Mouse (Mus musculus): ENCODE data around the gene Magi1. TPM values are rescaled to one million over a fixed set of nuclear protein-coding genes. Genes with fewer than 3 reads are reported as not detected.

Gene Magi1
- polyA plus RNA-seq, 1 experiment from 2014 or later: 17.1 TPM

- H3K27ac ChIP-seq: peak overlapping the region; percentile 66
- peaks cover 52% of the 10 kb centered on the region for H3K4me1 ChIP-seq (replicated peaks)
- WGBS: 30% methylated on average over 8 of the region's 8 CpGs
These were observed 208.5 kb downstream of the Magi1 start for GRCm38 (mm10) chr6:94075228-94075627.

DNA sequence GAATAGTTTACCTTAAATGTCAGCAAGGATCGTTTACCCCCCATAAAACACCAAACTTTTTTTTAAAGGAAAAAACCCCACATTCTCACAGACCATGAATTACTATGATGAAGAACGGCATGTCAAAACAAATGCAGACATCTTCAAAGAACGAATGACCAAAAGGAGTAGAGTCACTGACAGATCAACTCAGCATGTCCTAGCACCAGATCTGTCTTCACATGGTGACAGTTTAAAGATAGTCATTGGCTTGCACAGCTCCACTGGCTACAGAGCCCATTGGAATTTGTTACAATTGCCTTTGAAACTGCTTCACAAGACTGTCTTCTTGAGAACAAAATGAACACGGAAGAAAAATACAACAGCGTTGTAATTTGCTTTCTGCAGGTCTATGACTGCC is 212.0 kb downstream of the Magi1 start:
- no peak overlapping the region for H3K4me3 ChIP-seq (replicated peaks)
- no peaks in the 10 kb centered on the region for H3K9me3 ChIP-seq
- H3K27ac ChIP-seq: no peak overlapping the region
- H3K27me3 ChIP-seq: no peaks in the 10 kb centered on the region
- no peak overlapping the region for H3K9ac ChIP-seq (replicated peaks)
- no peaks in the 10 kb centered on the region for H3K36me3 ChIP-seq
- H3K4me2 ChIP-seq: no peak overlapping the region
- WGBS: 23% methylated on average over 5 of the region's 5 CpGs
- peaks cover 61% of the 10 kb centered on the region for H3K4me1 ChIP-seq (replicated peaks)
- no peak for ATAC-seq (ENCODE audit: insufficient number of reproducible peaks, insufficient read depth, low FRiP score, low TSS enrichment, low read depth)

More at GRCm38 (mm10) chr6:94075228-94075627, 208.5 kb downstream of the Magi1 start:
- ATAC-seq (ENCODE audit: insufficient number of reproducible peaks, insufficient read depth, low FRiP score, low TSS enrichment, low read depth): no peak
- Histone ChIP-seq H3K36me3 (no peaks in the 10 kb centered on the region), H3K4me2 (peak overlapping the region; percentile 11; the same call in 1 of the 2 replicates), H3K4me3 (replicated peaks) (no peak overlapping the region), H3K27me3 (no peaks in the 10 kb centered on the region), H3K9ac (replicated peaks) (no peak overlapping the region), H3K9me3 (no peaks in the 10 kb centered on the region)

- Histone ChIP-seq H3K9ac (replicated peaks) (no peak overlapping the region), H3K4me3 (replicated peaks) (no peak overlapping the region), H3K27me3 (no peaks in the 10 kb centered on the region), H3K4me1 (replicated peaks) (peaks cover 51% of the 10 kb centered on the region), H3K27ac (no peak overlapping the region), H3K9me3 (no peaks in the 10 kb centered on the region), H3K36me3 (no peaks in the 10 kb centered on the region), H3K4me2 (no peak overlapping the region)
- no peak for ATAC-seq (ENCODE audit: insufficient number of reproducible peaks, insufficient read depth, low FRiP score, low TSS enrichment, low read depth)
- WGBS: 65% methylated on average over 3 of the region's 3 CpGs
These were observed 213.0 kb downstream of the Magi1 start for GRCm38 (mm10) chr6:94070702-94071101.

DNA sequence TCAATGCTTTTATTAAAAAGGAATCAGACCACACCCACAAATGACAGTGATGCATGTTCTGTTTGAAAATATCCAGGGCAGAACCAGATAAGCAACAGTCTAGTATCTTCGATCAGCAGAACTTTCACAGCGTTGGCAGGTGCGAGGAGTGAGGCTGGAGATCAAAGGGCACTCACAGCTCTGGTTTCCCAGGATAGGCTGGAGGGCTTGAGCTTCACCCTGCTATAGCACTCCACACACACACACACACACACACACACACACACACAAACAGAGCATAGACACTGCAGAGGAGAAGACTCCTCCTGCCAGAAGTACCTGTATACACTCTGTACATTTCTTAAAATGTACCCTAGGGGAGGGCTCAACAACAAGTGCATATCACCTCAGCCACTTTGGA is 214.3 kb downstream of the Magi1 start:
- peaks cover 47% of the 10 kb centered on the region for H3K4me1 ChIP-seq (replicated peaks)
- ATAC-seq (ENCODE audit: insufficient number of reproducible peaks, insufficient read depth, low FRiP score, low TSS enrichment, low read depth): 0 out of 2 replicates have a peak, but pooled peaks have one; percentile 39
- no peak overlapping the region for H3K4me2 ChIP-seq
- H3K27ac ChIP-seq: no peak overlapping the region
- 17% methylated on average over 3 of the region's 3 CpGs for WGBS
- no peaks in the 10 kb centered on the region for H3K27me3 ChIP-seq
- H3K36me3 ChIP-seq: no peaks in the 10 kb centered on the region
- no peak overlapping the region for H3K4me3 ChIP-seq (replicated peaks)
- H3K9me3 ChIP-seq: no peaks in the 10 kb centered on the region
- H3K9ac ChIP-seq (replicated peaks): no peak overlapping the region

DNA sequence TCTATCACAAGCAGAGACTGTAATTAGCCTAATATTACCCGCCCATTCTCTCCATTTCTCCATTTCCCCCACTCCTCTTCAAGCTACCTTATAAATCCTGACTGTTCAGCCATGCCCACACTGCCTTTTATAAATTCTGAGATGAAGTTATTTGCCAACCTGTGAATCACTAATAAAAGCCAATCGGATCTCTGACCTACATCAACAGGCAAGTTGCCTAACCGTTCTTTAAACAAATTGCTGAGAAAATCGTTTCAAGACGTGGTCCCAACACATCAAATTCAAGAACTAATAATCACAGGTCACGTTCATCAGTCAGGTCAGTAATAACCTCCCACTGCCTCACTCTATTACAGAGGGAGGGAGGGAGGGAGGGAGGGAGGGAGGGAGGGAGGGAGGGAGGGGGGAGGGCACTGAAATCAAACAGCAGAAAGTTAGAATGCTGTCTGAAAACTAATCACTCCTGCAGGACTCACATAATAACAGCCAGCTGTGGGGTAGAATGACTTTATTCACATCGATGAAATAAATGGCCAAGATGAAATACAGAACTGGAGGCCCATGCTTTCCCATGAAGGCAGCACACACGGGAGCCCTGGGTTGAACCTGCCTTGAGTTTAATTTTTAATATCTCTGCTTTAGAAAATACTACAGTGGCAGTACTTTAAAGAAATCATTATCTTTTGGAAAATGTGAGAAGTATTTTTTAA is 215.8 kb downstream of the Magi1 start:
- Histone ChIP-seq H3K36me3 (no peaks in the 10 kb centered on the region), H3K4me1 (replicated peaks) (peaks cover 55% of the 10 kb centered on the region), H3K9ac (replicated peaks) (no peak overlapping the region), H3K4me3 (replicated peaks) (no peak overlapping the region), H3K27ac (peak overlapping the region; percentile 35; the same call in 1 of the 2 replicates), H3K9me3 (no peaks in the 10 kb centered on the region), H3K4me2 (no peak overlapping the region), H3K27me3 (no peaks in the 10 kb centered on the region)
- 0 out of 2 replicates have a peak, but pooled peaks have one; percentile 58 for ATAC-seq (ENCODE audit: insufficient number of reproducible peaks, insufficient read depth, low FRiP score, low TSS enrichment, low read depth)
- 15% methylated on average over 8 of the region's 8 CpGs for WGBS

- no peaks in the 10 kb centered on the region for H3K36me3 ChIP-seq
- no peak overlapping the region for H3K4me3 ChIP-seq (replicated peaks)
- no peak for ATAC-seq (ENCODE audit: insufficient number of reproducible peaks, insufficient read depth, low FRiP score, low TSS enrichment, low read depth)
- WGBS: 48% methylated on average over 4 of the region's 4 CpGs
- H3K9ac ChIP-seq (replicated peaks): no peak overlapping the region
- no peak overlapping the region for H3K27ac ChIP-seq
- peaks cover 66% of the 10 kb centered on the region for H3K4me1 ChIP-seq (replicated peaks)
- no peak overlapping the region for H3K4me2 ChIP-seq
- H3K9me3 ChIP-seq: no peaks in the 10 kb centered on the region
- H3K27me3 ChIP-seq: no peaks in the 10 kb centered on the region
These were observed 218.9 kb downstream of the Magi1 start for GRCm38 (mm10) chr6:94064832-94065231.

- Histone ChIP-seq H3K4me2 (no peak overlapping the region), H3K9ac (replicated peaks) (no peak overlapping the region), H3K27ac (no peak overlapping the region), H3K27me3 (no peaks in the 10 kb centered on the region), H3K4me1 (replicated peaks) (peaks cover 56% of the 10 kb centered on the region), H3K9me3 (no peaks in the 10 kb centered on the region), H3K4me3 (replicated peaks) (no peak overlapping the region), H3K36me3 (no peaks in the 10 kb centered on the region)
- ATAC-seq (ENCODE audit: insufficient number of reproducible peaks, insufficient read depth, low FRiP score, low TSS enrichment, low read depth): no peak
- 60% methylated on average over 4 of the region's 4 CpGs for WGBS
These were observed 220.2 kb downstream of the Magi1 start for GRCm38 (mm10) chr6:94063542-94063941.

- no peaks in the 10 kb centered on the region for H3K36me3 ChIP-seq
- peak overlapping the region; percentile 21 for H3K4me2 ChIP-seq
- no peak overlapping the region for H3K9ac ChIP-seq (replicated peaks)
- H3K27ac ChIP-seq: peak overlapping the region; percentile 76
- H3K9me3 ChIP-seq: no peaks in the 10 kb centered on the region
- WGBS: 14% methylated on average over 8 of the region's 8 CpGs
- peaks cover 41% of the 10 kb centered on the region for H3K4me1 ChIP-seq (replicated peaks)
- H3K27me3 ChIP-seq: no peaks in the 10 kb centered on the region
- ATAC-seq (ENCODE audit: insufficient number of reproducible peaks, insufficient read depth, low FRiP score, low TSS enrichment, low read depth): no peak
- no peak overlapping the region for H3K4me3 ChIP-seq (replicated peaks)
These were observed 222.2 kb downstream of the Magi1 start for GRCm38 (mm10) chr6:94061424-94061980.

DNA sequence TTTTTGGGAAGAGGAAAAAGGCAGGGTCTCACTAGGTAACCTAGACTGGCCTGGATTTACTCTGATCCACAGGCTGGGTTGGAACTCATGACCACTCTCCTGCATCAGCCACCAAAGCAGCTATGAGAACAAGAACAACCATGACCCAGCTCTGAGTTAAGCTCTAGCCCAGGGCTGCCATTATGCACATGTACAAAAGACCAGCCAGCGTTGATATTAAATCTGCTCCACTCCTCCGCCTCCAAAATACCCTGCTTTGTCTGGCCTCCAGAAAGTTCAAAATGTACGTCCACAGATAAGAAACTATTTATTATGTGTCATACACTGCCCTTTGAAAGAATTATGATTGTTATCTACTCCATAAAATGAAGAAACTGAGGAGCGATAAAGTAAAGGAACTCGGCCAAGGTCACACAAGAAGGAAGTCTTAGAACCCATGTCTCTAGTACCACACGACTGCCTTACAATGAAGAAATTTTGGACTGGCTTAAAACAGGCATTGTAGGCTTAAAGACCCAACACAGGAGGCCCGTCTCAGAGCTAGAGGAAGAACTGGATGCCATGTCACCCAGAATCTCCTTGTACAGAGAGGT is 223.0 kb downstream of the Magi1 start:
- Histone ChIP-seq H3K4me2 (peak overlapping the region; percentile 21; the same call in 1 of the 2 replicates), H3K27ac (peak overlapping the region; percentile 76), H3K4me1 (replicated peaks) (peaks cover 41% of the 10 kb centered on the region), H3K9me3 (no peaks in the 10 kb centered on the region), H3K36me3 (no peaks in the 10 kb centered on the region), H3K9ac (replicated peaks) (no peak overlapping the region), H3K4me3 (replicated peaks) (no peak overlapping the region), H3K27me3 (no peaks in the 10 kb centered on the region)
- 87% methylated on average over 7 of the region's 7 CpGs for WGBS
- ATAC-seq (ENCODE audit: insufficient number of reproducible peaks, insufficient read depth, low FRiP score, low TSS enrichment, low read depth): no peak

DNA sequence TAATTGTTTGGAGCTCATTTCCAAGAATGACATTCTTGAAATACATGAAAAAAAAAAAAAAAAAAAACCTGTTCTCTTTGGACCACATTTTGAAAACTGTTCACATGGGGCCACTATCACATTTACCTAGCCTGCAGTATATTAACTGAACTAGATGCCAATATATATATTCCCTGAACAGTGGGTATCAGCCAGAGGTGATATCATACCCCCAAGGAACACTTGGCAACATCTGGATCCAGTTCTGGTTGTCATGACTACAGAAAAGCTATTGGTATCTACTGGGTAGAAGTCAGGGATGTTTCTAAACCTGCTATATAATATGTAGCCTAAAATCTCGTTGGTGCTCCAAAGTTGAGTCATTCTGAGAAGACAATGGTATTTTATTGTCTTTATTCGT is 224.6 kb downstream of the Magi1 start:
- Histone ChIP-seq H3K9me3 (no peaks in the 10 kb centered on the region), H3K4me3 (replicated peaks) (no peak overlapping the region), H3K4me2 (no peak overlapping the region), H3K27me3 (no peaks in the 10 kb centered on the region), H3K27ac (no peak overlapping the region), H3K9ac (replicated peaks) (no peak overlapping the region), H3K4me1 (replicated peaks) (peaks cover 34% of the 10 kb centered on the region), H3K36me3 (no peaks in the 10 kb centered on the region)
- WGBS: 60% methylated on average over 2 of the region's 2 CpGs
- ATAC-seq (ENCODE audit: insufficient number of reproducible peaks, insufficient read depth, low FRiP score, low TSS enrichment, low read depth): no peak

DNA sequence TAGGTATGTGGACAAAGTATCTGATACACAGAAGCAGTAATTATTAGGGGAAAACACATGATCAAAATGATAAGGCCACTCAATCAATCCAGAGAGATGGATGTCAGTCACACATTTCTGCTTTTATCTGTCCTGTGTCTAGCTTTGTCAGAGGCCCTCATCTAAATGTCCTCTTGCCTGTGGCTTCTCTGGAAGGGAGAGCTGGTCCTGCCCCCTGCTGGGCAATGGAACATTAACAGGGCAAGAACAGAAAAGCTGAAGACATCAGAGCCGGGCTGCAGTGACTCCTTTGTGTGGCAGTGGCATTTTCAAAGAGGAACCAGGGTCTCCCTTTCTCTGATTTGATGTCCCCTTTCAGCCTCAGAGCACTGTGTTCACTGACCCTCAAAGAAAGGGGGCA is 229.8 kb downstream of the Magi1 start:
- 27% methylated on average over 1 of the region's 1 CpGs for WGBS
- Histone ChIP-seq H3K4me2 (no peak overlapping the region), H3K9ac (replicated peaks) (no peak overlapping the region), H3K27me3 (no peaks in the 10 kb centered on the region), H3K36me3 (peaks cover 3% of the 10 kb centered on the region; the same call in 1 of the 2 replicates), H3K27ac (no peak overlapping the region), H3K4me1 (replicated peaks) (no peaks in the 10 kb centered on the region; the same call in 1 of the 2 replicates), H3K9me3 (no peaks in the 10 kb centered on the region), H3K4me3 (replicated peaks) (no peak overlapping the region)
- ATAC-seq (ENCODE audit: insufficient number of reproducible peaks, insufficient read depth, low FRiP score, low TSS enrichment, low read depth): no peak

Measured in limb, embryonic 12.5 days (tissue).